Mouse (Mus musculus) neural tube, embryonic 13.5 days (tissue): Measurements from ENCODE around the gene Arl4a. TPM values are rescaled to one million over a fixed set of nuclear protein-coding genes. Genes with fewer than 3 reads are reported as not detected.

ENCODE experiments used
- ATAC-seq: fragments of 200-750 bp; cut with Nextera tagmentation; 2 replicates; pipeline ENCODE4 v1.8.0; 2017; ENCODE audit warnings: low read depth, mild to moderate bottlenecking, moderate TSS enrichment, moderate library complexity
- H3K27ac ChIP-seq: fragments of 300-500 bp; sonication (generic); replicated peaks from 2 replicates; pipeline ENCODE4 v1.5.1; 2015; ENCODE audit warnings: moderate library complexity, mild to moderate bottlenecking, inconsistent platforms
- H3K27me3 ChIP-seq: fragments of 300-500 bp; sonication (generic); 2 replicates; pipeline ENCODE4 v1.6.1; 2015; ENCODE audit warnings: mild to moderate bottlenecking, inconsistent platforms
- H3K36me3 ChIP-seq: fragments of 300-500 bp; sonication (generic); 2 replicates; pipeline ENCODE4 v1.6.1; 2015; ENCODE audit warnings: mild to moderate bottlenecking, inconsistent platforms
- H3K4me1 ChIP-seq: fragments of 300-500 bp; sonication (generic); replicated peaks from 2 replicates; pipeline ENCODE4 v1.6.1; 2015; ENCODE audit warnings: inconsistent platforms
- H3K4me2 ChIP-seq: fragments of 300-500 bp; sonication (generic); 2 replicates; pipeline ENCODE4 v1.6.1; 2015; ENCODE audit warnings: inconsistent platforms, mild to moderate bottlenecking, moderate library complexity
- H3K4me3 ChIP-seq: fragments of 300-500 bp; sonication (generic); 2 replicates; pipeline ENCODE4 v1.5.1; 2015; ENCODE audit warnings: mild to moderate bottlenecking, inconsistent platforms
- H3K9ac ChIP-seq: fragments of 300-500 bp; sonication (generic); 2 replicates; pipeline ENCODE4 v1.6.1; 2015; ENCODE audit warnings: moderate library complexity, mild to moderate bottlenecking, inconsistent platforms
- H3K9me3 ChIP-seq: fragments of 300-500 bp; sonication (generic); 2 replicates; pipeline ENCODE4 v1.6.1; 2016; ENCODE audit warnings: inconsistent platforms
- WGBS: fragments of 180-500 bp; shearing (Covaris S2); methylation state at CpG from one replicate; pipeline ENCODE4 v1.1.7; 2015; 5-methylcytosine and 5-hydroxymethylcytosine counted together
- polyA plus RNA-seq: library from polyadenylated mRNA; unstranded; fragments of >200 nt; fragmentation: Nextera tagmentation; extraction: Ambion mirVana; gene quantifications from 2 replicates; pipeline ENCODE4 v1.2.1, GENCODE M21; 2015

The Arl4a gene
- polyA plus RNA-seq, 1 experiment from 2014 or later: 155 TPM

DNA sequence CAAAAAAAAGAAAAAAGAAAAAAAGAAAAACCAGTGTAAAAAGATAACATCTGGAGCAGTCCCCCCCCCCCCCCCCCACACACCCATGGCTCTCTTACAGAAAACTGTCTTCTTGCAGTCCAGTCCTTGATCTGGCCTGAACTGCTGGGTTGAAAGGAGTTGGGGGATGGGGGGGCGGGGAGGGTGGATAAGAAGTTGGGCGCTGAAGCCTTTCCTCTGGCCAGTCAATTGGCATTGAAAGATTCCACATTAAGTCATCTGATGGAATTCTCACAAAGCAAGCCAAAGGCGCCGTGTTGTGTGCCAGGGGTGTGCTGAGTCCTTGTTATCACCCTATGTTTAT is 39.0 kb downstream of the Arl4a start:
- Histone ChIP-seq H3K9ac (no peak overlapping the region), H3K9me3 (no peaks in the 10 kb centered on the region), H3K4me2 (no peak overlapping the region), H3K4me3 (no peak overlapping the region), H3K4me1 (peaks cover 18% of the 10 kb centered on the region), H3K36me3 (no peaks in the 10 kb centered on the region), H3K27me3 (no peaks in the 10 kb centered on the region), H3K27ac (no peak overlapping the region)
- ATAC-seq: no peak
- WGBS: 46% methylated on average over 4 of the region's 4 CpGs

DNA sequence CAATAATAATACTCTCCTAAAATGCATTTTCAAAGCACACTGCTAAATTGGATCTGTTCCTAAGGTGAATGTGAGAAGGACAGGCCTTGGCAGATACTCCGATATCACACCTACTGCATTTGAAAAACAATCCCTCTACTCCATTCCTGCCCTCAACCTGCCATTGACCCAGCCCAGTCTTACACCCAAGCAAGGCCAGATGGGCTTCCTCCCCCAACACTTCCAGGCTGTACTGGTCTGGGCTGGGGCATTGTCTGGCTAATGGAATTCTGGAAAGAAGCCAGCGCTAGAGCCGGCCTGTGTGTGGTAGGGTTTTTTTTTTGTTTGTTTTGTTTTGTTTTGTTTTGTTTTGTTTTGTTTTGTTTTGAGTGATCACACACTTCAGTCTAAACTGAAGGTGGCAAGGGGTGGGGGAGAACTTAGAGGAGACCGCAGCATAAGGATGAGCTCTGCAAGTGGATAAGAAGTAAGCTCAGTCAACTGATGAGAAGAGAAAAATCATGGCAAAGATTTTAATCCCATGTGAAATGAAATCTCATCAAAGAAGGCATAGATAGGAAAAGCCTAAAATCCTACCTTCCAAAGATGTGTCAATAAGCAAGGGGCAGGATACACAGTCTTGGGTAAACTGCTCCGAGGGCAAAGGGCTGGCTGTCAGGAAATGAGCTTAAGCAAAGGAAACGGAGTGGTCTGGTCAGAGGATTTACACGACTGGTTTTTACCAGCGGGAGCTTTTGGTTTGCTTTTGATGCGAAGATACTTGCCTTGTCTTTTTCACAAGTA is 39.6 kb downstream of the Arl4a start:
- Histone ChIP-seq H3K9me3 (no peaks in the 10 kb centered on the region), H3K4me3 (no peak overlapping the region), H3K27ac (no peak overlapping the region), H3K4me1 (peaks cover 18% of the 10 kb centered on the region), H3K4me2 (no peak overlapping the region), H3K36me3 (no peaks in the 10 kb centered on the region), H3K27me3 (no peaks in the 10 kb centered on the region), H3K9ac (no peak overlapping the region)
- peak; percentile 78; the same call in 1 of the 2 replicates for ATAC-seq
- WGBS: 17% methylated on average over 9 of the region's 9 CpGs

DNA sequence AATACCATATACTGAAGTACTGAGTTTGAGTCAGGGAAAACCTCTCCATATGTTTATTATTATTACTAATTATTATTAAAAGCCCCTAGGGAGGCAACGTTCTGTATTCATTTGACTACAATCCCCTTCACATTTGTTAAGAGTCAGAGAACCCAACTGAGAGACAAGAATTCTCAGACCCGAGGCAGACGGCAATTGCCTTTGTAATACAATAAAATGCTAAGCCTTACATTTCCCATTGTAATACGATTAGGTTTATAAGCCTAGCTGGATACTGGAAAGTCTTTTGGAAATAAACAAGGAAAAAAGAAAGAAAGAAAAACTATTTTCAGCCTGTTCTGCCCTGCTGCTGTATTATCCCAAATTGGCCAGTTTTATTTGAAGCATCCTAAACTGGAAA is 40.2 kb downstream of the Arl4a start:
- no peak for ATAC-seq
- WGBS: 12% methylated on average over 4 of the region's 4 CpGs
- Histone ChIP-seq H3K9ac (no peak overlapping the region), H3K4me3 (no peak overlapping the region), H3K36me3 (no peaks in the 10 kb centered on the region), H3K9me3 (no peaks in the 10 kb centered on the region), H3K27me3 (no peaks in the 10 kb centered on the region), H3K4me1 (peaks cover 18% of the 10 kb centered on the region), H3K4me2 (no peak overlapping the region), H3K27ac (no peak overlapping the region)

DNA sequence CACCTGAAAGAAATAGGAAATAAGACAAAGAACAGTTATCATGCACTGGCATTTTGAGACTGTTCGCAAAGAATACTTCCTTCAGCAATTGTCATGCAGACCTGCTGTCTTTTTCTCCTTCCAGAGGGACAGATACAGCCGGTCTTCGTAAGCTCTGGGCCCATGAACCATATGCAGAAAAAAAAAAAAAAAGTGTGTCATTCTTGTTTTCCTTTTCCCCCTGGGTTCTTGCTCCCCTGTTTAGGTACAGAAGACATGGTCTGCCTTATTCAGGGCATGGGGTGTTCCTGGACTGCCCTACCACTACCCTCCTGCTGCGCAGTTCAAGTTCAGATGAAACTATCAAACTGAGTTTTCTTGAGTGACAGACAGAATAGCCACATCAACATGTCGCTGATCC is 41.8 kb downstream of the Arl4a start:
- ATAC-seq: no peak
- Histone ChIP-seq H3K27me3 (no peaks in the 10 kb centered on the region), H3K4me3 (no peak overlapping the region), H3K4me2 (no peak overlapping the region), H3K36me3 (no peaks in the 10 kb centered on the region), H3K27ac (no peak overlapping the region), H3K4me1 (peaks cover 28% of the 10 kb centered on the region), H3K9me3 (no peaks in the 10 kb centered on the region), H3K9ac (no peak overlapping the region)
- WGBS: 82% methylated on average over 5 of the region's 5 CpGs

DNA sequence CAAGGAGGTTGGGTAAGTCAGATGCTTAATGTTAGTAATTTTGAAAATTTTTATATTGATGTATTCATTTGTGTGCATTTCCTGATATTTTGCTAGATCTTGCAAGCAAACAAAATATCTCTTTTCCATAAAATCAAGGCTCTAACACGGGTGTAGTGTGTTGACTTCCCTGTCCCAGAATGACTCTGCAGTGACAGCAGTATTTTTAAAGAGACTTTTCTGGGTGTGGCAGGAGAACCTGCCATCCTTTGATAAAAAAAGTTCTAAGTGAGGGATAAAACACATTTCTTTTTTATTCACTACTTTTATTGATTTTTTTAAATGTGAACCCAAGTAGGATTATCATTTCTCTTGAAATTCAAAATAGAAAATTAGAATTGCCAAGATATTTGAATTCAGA is 42.2 kb downstream of the Arl4a start:
- Histone ChIP-seq H3K4me1 (peaks cover 28% of the 10 kb centered on the region), H3K4me3 (no peak overlapping the region), H3K36me3 (no peaks in the 10 kb centered on the region), H3K4me2 (no peak overlapping the region), H3K9me3 (no peaks in the 10 kb centered on the region), H3K9ac (no peak overlapping the region), H3K27me3 (no peaks in the 10 kb centered on the region), H3K27ac (no peak overlapping the region)
- WGBS: 76% methylated on average over 1 of the region's 1 CpGs
- no peak for ATAC-seq

DNA sequence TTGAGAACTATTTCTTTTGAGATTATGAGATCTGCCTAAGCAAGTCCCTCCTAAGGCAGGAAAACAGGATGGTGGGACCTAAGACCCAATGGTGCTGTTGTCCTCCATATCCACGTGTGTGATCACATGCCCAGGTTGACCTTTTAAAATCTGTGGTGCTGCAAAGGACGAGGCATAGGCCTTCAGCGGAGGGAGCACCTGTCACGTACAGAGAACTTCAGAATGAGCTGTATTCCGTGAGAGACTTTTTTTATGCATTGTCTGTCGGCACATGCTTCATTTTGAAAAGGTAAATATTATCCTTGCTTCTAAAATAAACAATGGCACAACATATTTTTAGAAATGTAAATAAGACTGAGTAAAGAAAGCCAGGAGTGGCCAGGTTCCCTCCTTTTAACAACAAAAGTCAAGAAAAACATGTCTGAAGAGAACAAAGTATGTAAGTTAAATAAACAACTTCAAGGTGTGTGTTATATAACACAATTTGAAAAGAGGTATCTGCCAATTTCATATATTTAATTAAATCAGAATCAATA is 45.0 kb downstream of the Arl4a start:
- Histone ChIP-seq H3K27me3 (no peaks in the 10 kb centered on the region), H3K4me2 (no peak overlapping the region), H3K4me1 (peaks cover 18% of the 10 kb centered on the region), H3K9ac (no peak overlapping the region), H3K36me3 (no peaks in the 10 kb centered on the region), H3K4me3 (no peak overlapping the region), H3K9me3 (no peaks in the 10 kb centered on the region), H3K27ac (no peak overlapping the region)
- WGBS: 79% methylated on average over 6 of the region's 6 CpGs
- no peak for ATAC-seq

DNA sequence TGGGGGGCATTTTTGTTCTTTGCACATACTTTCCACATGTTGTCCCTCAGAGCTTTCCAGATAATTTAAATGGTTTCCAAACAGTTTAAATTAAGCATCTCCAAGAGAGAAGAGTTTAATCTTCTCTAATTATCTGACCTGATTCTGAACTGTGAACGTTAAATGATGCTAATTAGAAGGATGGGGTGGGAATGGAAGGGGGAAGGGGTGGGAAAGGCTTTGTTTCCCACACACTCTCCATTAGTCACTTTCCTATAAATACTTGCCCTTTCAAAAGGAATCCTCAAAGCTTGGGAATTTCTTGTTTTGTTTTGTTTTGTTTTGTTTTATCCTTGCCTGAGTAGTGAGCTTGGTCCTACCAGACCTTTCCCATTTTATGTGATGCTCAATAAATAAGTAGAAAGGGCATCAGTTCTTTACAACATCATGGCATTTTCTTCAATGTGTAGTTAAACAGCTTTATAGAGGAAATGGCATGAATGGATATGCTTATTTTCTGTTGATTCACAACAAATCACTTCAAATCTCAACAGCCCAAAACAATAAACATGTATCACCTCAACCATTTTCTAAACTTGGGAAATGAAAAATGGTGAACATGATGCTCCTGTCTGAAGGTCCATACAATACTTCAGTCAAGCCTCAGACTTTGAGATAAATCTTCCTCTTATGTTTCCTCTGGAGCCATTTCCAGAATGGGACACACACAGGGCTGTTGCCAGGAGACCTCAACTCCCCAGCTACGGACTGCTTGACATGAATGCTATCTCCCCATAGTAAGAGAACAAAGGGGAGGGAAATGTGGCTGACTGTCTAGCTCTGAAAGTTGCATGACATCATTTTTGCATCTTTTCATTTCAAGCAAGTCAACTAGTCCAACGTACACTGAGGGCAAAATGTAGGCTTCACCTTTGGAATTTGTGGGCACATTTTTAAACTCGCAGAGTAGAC is 46.7 kb downstream of the Arl4a start:
- Histone ChIP-seq H3K36me3 (no peaks in the 10 kb centered on the region), H3K27ac (0 out of 2 replicates have a peak overlapping the region, but pooled peaks have one; percentile 16), H3K4me2 (no peak overlapping the region), H3K9me3 (no peaks in the 10 kb centered on the region), H3K4me3 (no peak overlapping the region), H3K4me1 (peaks cover 10% of the 10 kb centered on the region), H3K9ac (no peak overlapping the region), H3K27me3 (no peaks in the 10 kb centered on the region)
- 19% methylated on average over 4 of the region's 4 CpGs for WGBS
- ATAC-seq: peak; percentile 81

DNA sequence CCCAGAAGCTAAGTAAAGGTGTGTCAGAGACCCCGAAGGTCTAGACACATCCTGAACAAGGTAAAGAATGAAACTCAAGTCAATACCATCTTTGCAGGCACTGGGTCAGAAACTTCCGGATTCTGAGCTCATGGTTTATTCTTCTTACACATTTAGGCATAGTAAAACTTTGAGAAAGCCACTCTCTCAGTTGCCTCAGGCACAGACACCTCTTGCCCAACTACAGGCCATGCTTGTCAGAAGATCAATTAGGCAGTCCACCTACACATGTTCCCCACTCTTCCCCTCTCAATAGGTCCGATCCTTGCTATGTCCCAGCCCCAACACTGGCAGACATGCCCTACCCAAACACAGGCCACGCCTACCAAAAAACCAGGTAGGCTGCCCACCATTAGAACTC is 48.7 kb downstream of the Arl4a start:
- Histone ChIP-seq H3K4me3 (no peak overlapping the region), H3K36me3 (no peaks in the 10 kb centered on the region), H3K4me2 (no peak overlapping the region), H3K4me1 (peaks cover 10% of the 10 kb centered on the region), H3K27ac (no peak overlapping the region), H3K27me3 (no peaks in the 10 kb centered on the region), H3K9ac (no peak overlapping the region), H3K9me3 (no peaks in the 10 kb centered on the region)
- 89% methylated on average over 4 of the region's 4 CpGs for WGBS
- no peak for ATAC-seq

DNA sequence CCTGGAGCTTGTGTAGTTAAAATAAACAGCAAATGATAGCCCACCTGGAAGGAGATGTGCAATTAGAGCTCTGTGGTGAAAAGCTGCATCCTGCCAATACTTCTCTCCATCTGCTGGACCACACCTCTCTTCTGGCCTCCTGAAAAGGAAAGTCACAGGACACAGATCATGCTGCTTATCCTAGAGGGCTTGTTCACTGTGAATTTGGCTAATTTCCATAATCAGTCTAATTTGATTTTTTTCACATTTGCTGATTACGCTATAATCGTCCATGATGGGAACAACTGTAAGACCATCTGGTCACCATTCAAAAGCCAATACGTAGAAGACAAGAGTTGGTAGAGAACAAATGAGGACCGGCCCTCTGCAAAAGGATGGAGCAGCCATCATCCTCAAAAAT is 50.6 kb downstream of the Arl4a start:
- WGBS: 80% methylated on average over 4 of the region's 4 CpGs
- H3K27me3 ChIP-seq: no peaks in the 10 kb centered on the region
- H3K9ac ChIP-seq: no peak overlapping the region
- no peak for ATAC-seq
- H3K27ac ChIP-seq: no peak overlapping the region
- peaks cover 10% of the 10 kb centered on the region for H3K4me1 ChIP-seq
- no peak overlapping the region for H3K4me2 ChIP-seq
- H3K4me3 ChIP-seq: no peak overlapping the region
- no peaks in the 10 kb centered on the region for H3K9me3 ChIP-seq
- no peaks in the 10 kb centered on the region for H3K36me3 ChIP-seq

DNA sequence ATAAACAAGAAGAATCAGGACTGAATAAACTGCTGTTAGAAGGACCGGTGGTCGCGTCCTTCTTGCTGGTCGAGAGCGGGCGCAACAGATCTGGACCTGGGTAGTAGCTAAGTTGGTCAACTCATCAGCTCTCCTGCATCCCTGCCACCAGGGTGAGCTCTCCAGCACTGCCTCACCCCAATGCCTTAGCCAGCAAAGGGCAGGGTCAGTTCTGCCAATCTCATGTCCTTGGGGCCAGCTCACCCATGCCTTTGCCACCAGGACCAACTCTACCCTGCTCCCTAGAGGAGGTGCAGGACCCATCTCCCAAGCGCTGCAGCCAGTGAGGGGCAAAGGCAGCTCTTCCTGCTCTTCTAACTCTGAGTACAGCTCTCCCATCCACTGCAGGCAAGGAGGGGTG is 52.2 kb downstream of the Arl4a start:
- no peak overlapping the region for H3K4me2 ChIP-seq

DNA sequence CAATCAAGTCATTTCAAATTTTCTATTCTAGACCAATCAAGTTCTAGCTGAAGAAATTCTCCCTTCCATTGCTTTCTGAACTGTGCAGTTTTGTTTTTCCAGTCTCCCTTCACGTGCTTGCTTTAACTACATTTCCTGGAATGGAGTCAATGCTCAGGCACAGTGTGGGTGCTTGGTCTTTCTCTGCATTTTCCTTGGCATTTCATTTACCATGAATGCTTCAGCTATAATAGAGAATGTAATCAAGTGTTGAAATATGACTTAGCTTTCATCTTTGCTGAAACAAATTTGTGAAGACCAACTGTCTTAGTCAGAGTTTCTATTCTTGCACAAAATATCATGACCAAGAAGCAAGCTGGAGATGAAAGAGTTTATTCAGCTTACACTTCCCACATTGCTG is 58.0 kb downstream of the Arl4a start:
- WGBS: 67% methylated on average over 1 of the region's 1 CpGs
- peaks cover 21% of the 10 kb centered on the region for H3K4me1 ChIP-seq
- H3K27me3 ChIP-seq: no peaks in the 10 kb centered on the region
- no peaks in the 10 kb centered on the region for H3K9me3 ChIP-seq
- no peak for ATAC-seq
- no peak overlapping the region for H3K4me2 ChIP-seq
- H3K36me3 ChIP-seq: no peaks in the 10 kb centered on the region
- H3K9ac ChIP-seq: no peak overlapping the region
- H3K27ac ChIP-seq: no peak overlapping the region
- H3K4me3 ChIP-seq: no peak overlapping the region

More for the DNA sequence above, 52.2 kb downstream of the Arl4a start:
- Histone ChIP-seq H3K27ac (no peak overlapping the region), H3K4me3 (no peak overlapping the region), H3K9me3 (no peaks in the 10 kb centered on the region), H3K36me3 (no peaks in the 10 kb centered on the region), H3K27me3 (no peaks in the 10 kb centered on the region), H3K9ac (no peak overlapping the region), H3K4me1 (no peaks in the 10 kb centered on the region)
- ATAC-seq: no peak
- WGBS: 91% methylated on average over 7 of the region's 7 CpGs

DNA sequence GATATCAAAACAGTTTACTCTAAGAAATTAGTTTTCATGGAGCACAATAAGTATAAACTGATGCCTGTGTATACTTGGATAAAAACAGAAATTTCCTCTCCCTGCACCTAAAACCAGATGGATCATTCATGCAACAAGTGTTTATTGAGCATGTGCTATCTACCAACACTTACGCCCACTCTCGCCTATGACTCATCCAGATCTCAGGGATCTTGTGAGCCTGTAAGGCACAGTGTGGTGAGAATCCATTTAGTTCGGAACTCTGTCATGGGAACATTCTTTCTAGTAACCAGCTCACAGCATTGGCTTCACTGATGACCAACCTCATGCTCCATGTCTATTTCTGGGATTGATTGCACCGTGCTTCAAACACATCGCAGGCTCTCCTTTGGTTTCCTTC is 58.8 kb downstream of the Arl4a start:
- Histone ChIP-seq H3K4me1 (peaks cover 28% of the 10 kb centered on the region), H3K9ac (no peak overlapping the region), H3K27ac (no peak overlapping the region), H3K36me3 (no peaks in the 10 kb centered on the region), H3K4me3 (no peak overlapping the region), H3K27me3 (no peaks in the 10 kb centered on the region), H3K4me2 (no peak overlapping the region), H3K9me3 (no peaks in the 10 kb centered on the region)
- ATAC-seq: no peak
- WGBS: 95% methylated on average over 5 of the region's 5 CpGs
